Mouse (Mus musculus) G1E (cell line): Measurements from ENCODE around the gene Ccl1. TPM values are rescaled to one million over a fixed set of nuclear protein-coding genes. Genes with fewer than 3 reads are reported as not detected.
A peak's percentile ranks its signal among the peaks of the same experiment; 100 is the strongest.

ENCODE experiments used
- ATAC-seq: 2 replicates; pipeline ENCODE4 v1.8.0; 2016; ENCODE audit warnings: mild to moderate bottlenecking; ENCODE audit not compliant: insufficient number of reproducible peaks, poor library complexity, low FRiP score, severe bottlenecking; ENCODE audit errors: extremely low read depth
- DNase-seq: peaks from one replicate; pipeline ENCODE4 v3.0.0; 2012; ENCODE audit warnings: low spot score
- H3K27me3 ChIP-seq: 2 replicates; pipeline ENCODE4 v1.6.1; 2012; ENCODE audit warnings: mild to moderate bottlenecking, low read length, inconsistent platforms; ENCODE audit not compliant: insufficient read depth
- H3K36me3 ChIP-seq: replicated peaks from 2 replicates; pipeline ENCODE3; 2012; ENCODE audit warnings: mild to moderate bottlenecking, inconsistent platforms
- H3K4me1 ChIP-seq: 2 replicates; pipeline ENCODE4 v1.6.1; 2012; ENCODE audit warnings: low read depth, low read length, inconsistent platforms, mixed read lengths; ENCODE audit not compliant: insufficient read depth
- H3K4me3 ChIP-seq: 2 replicates; pipeline ENCODE4 v1.5.1; 2012; ENCODE audit warnings: low read depth, mild to moderate bottlenecking, inconsistent platforms, low read length, moderate library complexity, mixed read lengths
- H3K9me3 ChIP-seq: replicated peaks from 2 replicates; pipeline ENCODE4 v1.6.1; 2012; ENCODE audit warnings: inconsistent platforms
- CTCF ChIP-seq: IDR thresholded peaks from 2 replicates; pipeline ENCODE4 v1.5.1; 2012; ENCODE audit warnings: low read depth, low read length, inconsistent platforms, mixed read lengths
- GATA1 ChIP-seq: IDR thresholded peaks from 2 replicates; pipeline ENCODE4 v1.6.1; 2012; ENCODE audit warnings: borderline replicate concordance, low read length, inconsistent platforms, mixed read lengths
- GATA2 ChIP-seq: IDR thresholded peaks from 2 replicates; pipeline ENCODE4 v1.6.1; 2012; ENCODE audit warnings: low read depth, low read length, inconsistent platforms, borderline replicate concordance
- POLR2AphosphoS5 ChIP-seq: IDR thresholded peaks from 2 replicates; pipeline ENCODE4 v1.6.1; 2012; ENCODE audit warnings: low read depth, low read length, inconsistent platforms; ENCODE audit not compliant: insufficient replicate concordance
- TAL1 ChIP-seq: conservative IDR thresholded peaks from 2 replicates; pipeline ENCODE4 v1.6.1; 2012; ENCODE audit warnings: low read depth, low read length, inconsistent platforms, mixed read lengths
- polyA plus RNA-seq: library from polyadenylated mRNA; stranded (reverse); fragments of >175 nt; gene quantifications from 2 replicates; pipeline ENCODE4 v1.2.3, GENCODE M21; 2012
- total RNA-seq, 2 experiments: library from RNA; stranded (forward) in 1 of 2; stranded (reverse) in 1 of 2; fragments of 200-1000 nt in 1 of 2; fragments of >200 nt in 1 of 2; fragmentation: Nextera tagmentation in 1 of 2; gene quantifications; 2 replicates each; pipeline ENCODE4 v1.2.3; 2014 to 2017

Ccl1 gene
- total and polyA plus RNA-seq, 3 experiments, result 0.05 TPM; not detected in 2

- H3K36me3 ChIP-seq, result no peaks in the 10 kb centered on the region
- H3K4me1 ChIP-seq, result no peaks in the 10 kb centered on the region
- H3K27me3 ChIP-seq, result no peaks in the 10 kb centered on the region
- H3K9me3 ChIP-seq, result peaks cover 95% of the 10 kb centered on the region
- no peak overlapping the region for H3K4me3 ChIP-seq
- no peak for TF ChIP-seq POLR2AphosphoS5
- TF ChIP-seq TAL1, result no peak
- no peak for TF ChIP-seq CTCF
- TF ChIP-seq GATA2, result no peak
- TF ChIP-seq GATA1, result no peak
- DNase-seq, result no peak
- no peak for ATAC-seq
Measured at GRCm38 (mm10) chr11:82251251-82251650, 54.2 kb downstream of the Ccl1 start.

GRCm38 (mm10) chr11:82249945-82250344 is 55.5 kb downstream of the Ccl1 start:
- peaks cover 92% of the 10 kb centered on the region for H3K9me3 ChIP-seq
- TF ChIP-seq GATA1 (no peak), TAL1 (no peak), GATA2 (no peak), CTCF (no peak), POLR2AphosphoS5 (no peak)
- no peaks in the 10 kb centered on the region for H3K36me3 ChIP-seq
- DNase-seq (no peak), ATAC-seq (no peak)
- H3K4me1 ChIP-seq, result no peaks in the 10 kb centered on the region
- no peak overlapping the region for H3K4me3 ChIP-seq
- H3K27me3 ChIP-seq, result no peaks in the 10 kb centered on the region

- H3K4me3 ChIP-seq, result no peak overlapping the region
- peaks cover 42% of the 10 kb centered on the region for H3K9me3 ChIP-seq
- H3K27me3 ChIP-seq, result no peaks in the 10 kb centered on the region
- ATAC-seq, result no peak
- H3K4me1 ChIP-seq, result no peaks in the 10 kb centered on the region
- H3K36me3 ChIP-seq, result no peaks in the 10 kb centered on the region
- no peak for DNase-seq
- TF ChIP-seq GATA2, result no peak
- TF ChIP-seq CTCF, result no peak
- no peak for TF ChIP-seq TAL1
- no peak for TF ChIP-seq POLR2AphosphoS5
- TF ChIP-seq GATA1, result no peak
Measured at GRCm38 (mm10) chr11:82237439-82237838, 68.1 kb downstream of the Ccl1 start.

- H3K9me3 ChIP-seq, result peaks cover 47% of the 10 kb centered on the region
- no peak overlapping the region for H3K4me3 ChIP-seq
- no peaks in the 10 kb centered on the region for H3K27me3 ChIP-seq
- peak; percentile 23; the same call in 1 of the 2 replicates for TF ChIP-seq CTCF
- no peak for TF ChIP-seq GATA2
- peak; percentile 4 for DNase-seq
- H3K4me1 ChIP-seq, result no peaks in the 10 kb centered on the region
- H3K36me3 ChIP-seq, result no peaks in the 10 kb centered on the region
- ATAC-seq, result 0 out of 2 replicates have a peak, but pooled peaks have one; percentile 4
Measured at GRCm38 (mm10) chr11:82235551-82236207, 69.8 kb downstream of the Ccl1 start.

- ATAC-seq, result no peak
- H3K27me3 ChIP-seq, result no peaks in the 10 kb centered on the region
Measured at GRCm38 (mm10) chr11:82233991-82234390, 71.5 kb downstream of the Ccl1 start.

GRCm38 (mm10) chr11:82226976-82227375 is 78.5 kb downstream of the Ccl1 start:
- no peak for DNase-seq
- TF ChIP-seq POLR2AphosphoS5 (no peak), CTCF (no peak), GATA2 (no peak)
- H3K4me1 ChIP-seq, result no peaks in the 10 kb centered on the region
- peaks cover 66% of the 10 kb centered on the region for H3K9me3 ChIP-seq
- ATAC-seq, result no peak
- H3K4me3 ChIP-seq, result no peak overlapping the region
- no peaks in the 10 kb centered on the region for H3K27me3 ChIP-seq
- no peaks in the 10 kb centered on the region for H3K36me3 ChIP-seq

More at GRCm38 (mm10) chr11:82233991-82234390, 71.5 kb downstream of the Ccl1 start:
- peaks cover 50% of the 10 kb centered on the region for H3K9me3 ChIP-seq
- no peaks in the 10 kb centered on the region for H3K36me3 ChIP-seq
- no peak for DNase-seq
- no peak for TF ChIP-seq CTCF
- TF ChIP-seq TAL1, result no peak
- TF ChIP-seq GATA2, result no peak
- TF ChIP-seq GATA1, result no peak
- TF ChIP-seq POLR2AphosphoS5, result no peak
- H3K4me1 ChIP-seq, result no peaks in the 10 kb centered on the region
- H3K4me3 ChIP-seq, result no peak overlapping the region

- no peaks in the 10 kb centered on the region for H3K27me3 ChIP-seq
- ATAC-seq, result no peak
- DNase-seq, result no peak
- TF ChIP-seq GATA2 (no peak), POLR2AphosphoS5 (no peak), GATA1 (no peak), CTCF (no peak), TAL1 (no peak)
- no peaks in the 10 kb centered on the region for H3K36me3 ChIP-seq
- H3K9me3 ChIP-seq, result peaks cover 65% of the 10 kb centered on the region
- no peak overlapping the region for H3K4me3 ChIP-seq
- no peaks in the 10 kb centered on the region for H3K4me1 ChIP-seq
Measured at GRCm38 (mm10) chr11:82225936-82226335, 79.6 kb downstream of the Ccl1 start.
